Mouse (Mus musculus): ENCODE measurements around the gene Pcx.
"Not testable (repeated sequence)": the region's sequence is repeated elsewhere in the genome, so short reads cannot be mapped to it uniquely, and the experiment has no call there.

Gene Pcx

DNA sequence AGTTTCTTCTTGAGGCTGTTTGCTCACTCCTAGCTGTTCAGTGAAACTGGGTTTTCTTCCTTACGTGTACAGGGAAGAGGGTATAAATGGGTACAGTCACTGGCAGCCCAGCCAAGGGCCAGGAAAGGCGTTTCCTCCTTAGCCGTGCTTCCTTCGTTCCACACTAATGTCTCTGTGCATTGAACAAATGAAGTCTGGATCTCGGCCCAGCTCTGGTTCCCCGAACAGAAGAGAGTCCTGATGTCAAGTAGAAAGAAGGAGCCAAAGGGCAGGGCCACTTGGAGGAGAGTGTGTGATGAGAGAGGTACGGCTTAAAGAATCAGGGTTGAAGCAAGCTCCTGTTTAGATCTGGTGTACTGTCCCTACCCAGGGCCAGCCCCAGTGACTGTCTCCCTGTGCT is 44.8 kb downstream of the Pcx start:
- DNase-seq = peak; percentile 83

GRCm38 (mm10) chr19:4556787-4557186 is 46.5 kb downstream of the Pcx start:
- peak; percentile 27 for DNase-seq

- peak; percentile 92 for DNase-seq
Observed at GRCm38 (mm10) chr19:4557796-4558569, 47.7 kb downstream of the Pcx start.

- DNase-seq = peak; percentile 94
Observed at GRCm38 (mm10) chr19:4558570-4558955, 48.3 kb downstream of the Pcx start.

GRCm38 (mm10) chr19:4559011-4559410 is 48.7 kb downstream of the Pcx start:
- no peak for DNase-seq

GRCm38 (mm10) chr19:4559588-4559987 is 49.3 kb downstream of the Pcx start:
- DNase-seq = no peak

GRCm38 (mm10) chr19:4560205-4560604 is 49.9 kb downstream of the Pcx start:
- DNase-seq = peak; percentile 76

DNA sequence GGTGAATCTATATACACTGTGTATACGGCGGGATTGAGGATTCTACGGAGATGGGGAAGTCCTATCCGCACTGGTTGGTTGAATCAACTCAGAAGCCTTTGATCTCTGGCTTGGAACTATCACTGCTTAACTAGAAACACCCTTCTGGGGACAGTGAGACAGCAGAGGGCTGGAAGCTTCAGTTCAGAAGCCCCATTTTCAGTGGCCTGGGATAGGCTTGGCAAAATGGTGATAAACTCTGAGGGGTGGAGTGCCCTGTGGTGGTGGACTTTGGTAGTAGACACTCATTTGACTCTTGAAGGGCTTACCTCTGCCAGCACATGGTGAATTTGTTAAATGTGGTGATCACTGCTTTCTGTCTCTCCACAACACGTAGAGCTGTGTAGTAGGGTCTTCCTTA is 55.4 kb downstream of the Pcx start:
- no peak for DNase-seq

- no peak for DNase-seq
Observed at GRCm38 (mm10) chr19:4566880-4567279, 56.6 kb downstream of the Pcx start.

DNA sequence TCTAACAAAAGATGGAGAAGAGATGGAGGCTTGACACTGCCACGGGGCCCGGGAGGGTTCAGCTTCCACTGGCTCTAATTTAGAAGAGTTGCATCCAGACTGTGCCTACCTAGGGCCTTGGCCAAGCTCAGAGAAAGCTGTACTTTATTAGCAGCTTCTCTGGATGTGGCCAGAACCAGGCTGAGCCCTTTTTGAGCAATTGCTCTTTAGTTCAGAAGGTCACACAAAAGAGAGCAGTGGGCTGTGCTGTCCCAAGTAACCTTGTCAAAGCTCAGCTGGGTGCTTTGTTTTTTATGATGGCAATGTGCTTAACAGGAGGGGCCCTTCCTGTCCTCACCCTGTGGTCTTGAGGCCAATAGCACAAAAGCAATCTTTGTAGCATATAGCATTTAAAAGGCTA is 57.4 kb downstream of the Pcx start:
- DNase-seq = no peak

DNA sequence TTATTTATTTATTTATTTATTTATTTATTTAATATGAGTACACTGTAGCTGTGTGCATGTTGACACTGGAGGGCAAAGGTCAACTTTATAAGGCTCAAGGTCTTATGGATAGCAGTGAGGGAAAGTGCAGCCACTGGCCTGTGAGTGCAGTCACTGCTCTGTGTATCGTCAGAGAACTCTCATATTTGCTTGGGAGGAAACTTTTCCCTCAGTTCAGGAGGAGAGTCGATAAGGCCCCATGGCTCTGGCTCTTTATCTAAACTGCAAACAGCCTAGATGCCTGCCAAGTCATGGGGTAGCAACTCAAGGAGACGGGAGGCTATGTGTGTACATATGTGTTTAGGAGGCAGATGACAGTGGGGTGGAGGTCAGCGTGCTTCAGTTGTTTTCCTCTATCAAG is 58.6 kb downstream of the Pcx start:
- peak; percentile 86 for DNase-seq

DNA sequence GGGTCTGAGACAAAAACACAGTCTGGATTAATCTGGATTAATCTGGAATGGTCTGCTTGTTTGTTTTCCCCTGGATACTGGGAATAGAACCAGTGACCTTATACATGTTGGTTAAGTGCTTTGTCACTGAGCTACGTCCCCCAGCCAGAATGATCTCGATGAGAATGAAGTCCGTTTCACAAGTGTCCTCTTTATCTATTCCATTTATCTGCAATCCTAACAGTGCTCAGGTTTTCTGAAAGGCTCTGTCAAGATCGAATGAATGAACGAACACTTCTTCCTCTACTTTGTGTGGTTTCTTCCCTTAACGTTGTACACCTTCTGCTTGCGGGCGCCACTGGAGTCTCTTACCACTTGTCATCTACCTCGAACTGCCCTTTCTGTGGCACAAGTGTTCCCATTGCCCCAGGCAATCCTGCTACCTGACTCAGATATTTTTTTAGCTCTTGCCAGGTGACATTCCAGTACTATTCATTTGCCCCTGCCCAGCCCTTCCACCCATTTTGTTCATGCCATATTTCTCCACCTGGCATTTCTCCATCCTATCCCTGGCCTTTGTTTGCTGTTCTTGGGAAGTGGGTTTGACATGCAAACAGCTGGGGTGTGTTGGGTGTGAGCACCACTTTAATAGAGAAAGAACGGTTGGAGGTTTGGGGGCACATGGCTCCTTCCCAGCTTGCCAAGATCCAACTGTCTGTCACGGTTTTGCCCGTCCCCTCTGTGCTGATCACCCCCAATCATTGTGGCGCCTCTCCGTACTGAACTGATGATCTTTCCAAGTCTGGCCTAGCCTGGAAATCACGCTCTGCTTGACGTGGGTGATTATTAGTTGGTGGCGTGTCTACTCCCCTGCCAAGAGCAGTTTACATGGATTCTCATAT is 59.3 kb downstream of the Pcx start:
- peak; percentile 70 for DNase-seq

DNA sequence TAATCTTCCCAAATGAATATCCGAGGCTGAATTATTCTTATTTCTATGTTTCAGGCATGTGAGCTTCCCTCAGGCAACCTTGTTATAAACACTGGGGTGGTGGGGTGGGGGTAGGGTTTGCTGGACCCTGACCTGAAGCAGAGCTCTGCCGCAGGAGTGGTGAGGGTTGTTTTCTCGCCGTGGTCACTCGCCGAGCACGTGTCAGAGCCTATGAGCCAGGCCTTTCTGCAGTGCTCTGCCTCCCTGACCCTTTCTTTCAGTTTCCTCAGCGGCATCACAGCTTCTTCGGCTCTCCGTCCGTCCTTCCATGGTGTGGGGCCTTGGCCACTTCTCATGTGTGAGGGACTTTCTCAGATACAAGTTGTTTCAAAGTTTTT is 60.0 kb downstream of the Pcx start:
- peak; percentile 33 for DNase-seq

DNA sequence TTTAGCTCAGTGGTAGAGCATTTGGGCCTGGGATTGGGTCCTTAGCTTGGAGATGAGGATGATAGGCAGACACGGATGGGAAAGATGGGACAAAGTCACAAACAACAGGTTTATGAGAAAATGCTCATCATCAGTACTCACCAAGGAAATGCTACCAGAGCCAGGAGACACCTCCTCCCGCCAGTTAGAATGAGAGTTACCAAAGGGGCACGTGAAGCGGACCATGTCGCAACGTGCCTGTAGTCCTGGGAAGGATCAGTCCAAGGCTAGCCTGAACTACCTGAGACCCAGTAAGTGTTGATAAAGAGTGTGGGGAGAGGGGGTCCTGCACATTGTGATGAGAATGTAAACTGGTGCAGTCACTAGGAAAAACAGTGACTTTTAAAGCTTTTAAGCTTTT is 60.5 kb downstream of the Pcx start:
- peak; percentile 60 for DNase-seq

GRCm38 (mm10) chr19:4571658-4572057 is 61.4 kb downstream of the Pcx start:
- peak; percentile 48 for DNase-seq

DNA sequence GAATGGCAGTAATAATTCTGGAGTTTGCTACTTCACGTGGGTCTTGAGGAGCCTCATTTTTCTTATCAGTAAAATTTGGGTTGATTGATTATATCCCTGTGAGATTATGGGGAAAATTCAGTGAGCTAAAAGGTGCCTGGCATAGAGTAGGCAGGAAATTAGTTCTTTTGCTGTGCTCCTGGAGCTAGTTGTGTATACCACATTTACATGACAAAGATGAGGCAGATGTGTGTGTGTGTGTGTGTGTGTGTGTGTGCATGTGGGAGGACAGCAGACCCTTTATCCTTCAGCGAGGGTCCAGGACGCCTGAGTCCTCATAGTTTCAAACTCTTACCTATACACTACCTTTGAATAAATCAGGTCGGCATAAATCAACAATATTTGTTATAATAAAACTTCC is 61.8 kb downstream of the Pcx start:
- DNase-seq = peak; percentile 37

DNA sequence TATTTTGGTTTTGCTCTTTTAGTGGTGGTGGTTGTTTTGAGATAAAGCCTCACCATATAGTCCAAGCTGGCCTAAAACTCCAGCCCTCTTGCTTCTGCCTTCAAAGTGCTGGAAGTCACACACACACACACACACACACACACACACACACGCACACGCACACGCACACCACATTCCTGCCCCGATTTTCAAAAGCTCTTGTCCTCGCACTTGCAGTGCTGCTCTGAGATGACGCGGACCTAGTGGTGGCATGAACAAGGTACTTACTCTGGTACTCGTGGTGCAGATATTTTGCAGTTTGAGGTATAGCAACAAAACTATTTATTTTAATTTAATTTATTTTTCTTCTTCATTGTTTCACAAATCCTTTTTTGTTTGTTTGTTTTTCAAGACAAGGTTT is 62.2 kb downstream of the Pcx start:
- DNase-seq = peak; percentile 33

DNA sequence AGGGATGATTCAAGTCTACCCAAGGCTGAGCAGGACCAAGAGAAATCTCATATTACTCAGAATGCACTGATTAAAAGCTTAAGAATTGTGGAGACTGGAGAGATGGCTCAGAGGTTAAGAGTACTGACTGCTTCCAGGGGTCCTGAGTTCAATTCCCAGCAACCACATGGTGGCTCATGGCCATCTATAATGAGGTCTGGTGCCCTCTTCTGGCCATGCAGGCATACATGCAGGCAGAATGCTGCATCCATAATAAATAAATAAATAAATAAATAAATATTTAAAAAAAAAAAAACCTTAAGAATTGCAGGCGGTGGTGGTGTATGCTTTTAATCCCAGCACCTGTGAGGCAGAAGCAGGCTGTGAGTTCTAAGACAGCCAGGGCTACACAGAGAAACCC is 63.0 kb downstream of the Pcx start:
- DNase-seq = peak; percentile 33

DNA sequence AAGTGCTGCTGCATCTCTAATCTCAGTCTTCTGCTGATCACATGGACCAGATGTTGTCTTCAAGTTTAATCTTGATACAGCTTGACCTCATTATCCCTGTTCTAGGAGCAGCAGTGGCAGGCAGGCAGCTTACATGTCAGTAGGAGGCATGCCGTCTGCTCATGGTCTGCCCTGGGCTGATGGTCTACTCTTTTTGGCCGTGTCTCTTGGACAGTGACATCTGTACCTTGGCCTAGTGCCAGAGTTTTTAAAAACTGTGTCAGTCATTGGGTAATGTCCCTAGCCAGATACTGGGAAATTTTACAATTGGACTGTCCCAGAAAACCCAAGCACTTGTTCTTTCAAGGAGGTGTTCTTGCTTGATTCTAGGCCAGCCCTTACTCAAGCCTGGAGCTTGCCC is 68.5 kb downstream of the Pcx start:
- DNase-seq = peak; percentile 96

DNA sequence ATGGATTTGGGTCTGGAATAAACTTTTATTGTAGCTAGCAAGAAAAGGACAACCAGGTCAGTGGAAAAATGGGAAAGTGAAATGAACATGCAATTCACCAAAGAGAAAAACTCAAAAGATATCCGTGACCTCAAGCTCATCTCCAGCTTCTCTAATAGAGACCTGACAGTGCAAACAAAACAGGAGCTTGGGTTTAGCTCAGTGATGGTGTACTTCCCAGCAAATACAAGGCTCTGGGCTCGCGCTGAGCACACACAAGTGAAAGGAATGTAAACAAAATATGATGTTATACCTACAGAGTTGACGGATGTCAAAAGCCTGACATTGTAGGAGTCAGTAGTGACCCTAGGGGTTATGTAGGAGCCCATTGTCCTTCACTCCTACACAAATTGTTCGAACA is 69.0 kb downstream of the Pcx start:
- no peak for DNase-seq

DNA sequence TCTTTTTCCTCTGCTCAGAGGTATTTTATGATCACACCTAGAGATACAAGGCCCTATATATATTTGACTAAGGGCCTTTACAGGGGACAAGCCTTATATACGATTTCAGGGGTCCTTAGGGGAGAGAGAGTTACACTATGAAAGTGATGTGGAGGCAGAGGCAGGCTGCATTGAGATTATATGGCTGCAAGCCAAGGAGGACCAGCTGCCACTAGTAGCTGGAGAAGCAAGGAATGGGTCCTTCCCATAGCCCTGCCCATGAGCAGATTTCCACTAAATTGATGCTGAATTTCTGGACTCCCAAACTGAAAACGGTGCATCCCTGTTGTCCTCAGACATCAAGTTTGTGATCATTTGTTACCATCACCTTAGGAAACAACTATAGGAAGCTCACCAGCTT is 73.6 kb downstream of the Pcx start:
- no peak for DNase-seq

DNA sequence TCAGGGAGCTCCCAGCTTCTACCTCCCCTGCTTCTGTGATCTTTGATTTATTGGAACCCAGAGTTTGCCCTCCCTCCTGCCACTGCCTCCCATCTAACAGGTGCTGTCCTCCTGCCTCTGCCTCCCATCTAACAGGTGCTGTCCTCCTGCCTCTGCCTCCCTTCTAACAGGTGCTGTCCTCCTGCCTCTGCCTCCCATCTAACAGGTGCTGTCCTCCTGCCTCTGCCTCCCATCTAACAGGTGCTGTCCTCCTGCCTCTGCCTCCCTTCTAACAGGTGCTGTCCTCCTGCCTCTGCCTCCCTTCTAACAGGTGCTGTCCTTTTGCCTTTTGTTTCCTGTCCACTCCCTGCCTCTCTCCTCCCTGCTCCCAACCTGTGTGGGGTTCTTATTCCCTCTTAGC is 76.5 kb downstream of the Pcx start:
- DNase-seq = not testable (repeated sequence)

- no peak for DNase-seq
Observed at GRCm38 (mm10) chr19:4587426-4587825, 77.2 kb downstream of the Pcx start.

- no peak for DNase-seq
Observed at GRCm38 (mm10) chr19:4588430-4588829, 78.2 kb downstream of the Pcx start.

Data from heart, adult 11 months (tissue).